Mouse (Mus musculus) sigmoid colon, adult 10 weeks (tissue): ENCODE data around the gene Zfp846. TPM values are rescaled to one million over a fixed set of nuclear protein-coding genes. Genes with fewer than 3 reads are reported as not detected.

Experiments
- polyA plus RNA-seq: library from polyadenylated mRNA; stranded (reverse); fragments of 350-450 nt; fragmentation: Illumina TruSeq; extraction: RNeasy Lipid Tissue Mini Kit (QIAGEN cat#74804); gene quantifications from one replicate; pipeline ENCODE4 v1.2.3, GENCODE M21; 2014; ENCODE audit warnings: low read depth, low replicate concordance

Zfp846 gene
- 23.9 TPM for polyA plus RNA-seq

GRCm38 (mm10) chr9:20581175-20581634, at the start of gene Zfp846:
Gene Zfp846 (plus strand): TSS chr9:20581291.

GRCm38 (mm10) chr9:20642101-20642895, 61.2 kb downstream of the Zfp846 start, which contains the start of gene Ubl5:
Gene Ubl5 (plus strand): TSS chr9:20642878.

GRCm38 (mm10) chr9:20644360-20645081, 63.4 kb downstream of the Zfp846 start, which contains the start of gene Fbxl12:
Gene Fbxl12 (minus strand): TSS chr9:20644767.

GRCm38 (mm10) chr9:20651602-20652259, 70.6 kb downstream of the Zfp846 start, which contains the start of gene Pin1:
Gene Pin1 (plus strand): TSS chr9:20652095.

Other genes with a start within 250 kb of the Zfp846 start
- not detected for gene Olfr18, start 245.2 kb upstream of the Zfp846 start, polyA plus RNA-seq
- gene Zfp560, start 196.1 kb upstream of the Zfp846 start, polyA plus RNA-seq = 26.3 TPM
- gene Zfp26, start 121.1 kb upstream of the Zfp846 start, polyA plus RNA-seq = 36.7 TPM
- gene Zfp426, start 88.5 kb upstream of the Zfp846 start, polyA plus RNA-seq = 48.6 TPM
- gene Zfp266, start 59.9 kb upstream of the Zfp846 start, polyA plus RNA-seq = 59.3 TPM
- 57.3 TPM for gene Ubl5, start 61.6 kb downstream of the Zfp846 start, polyA plus RNA-seq
- 7.3 TPM for gene Fbxl12, start 63.5 kb downstream of the Zfp846 start, polyA plus RNA-seq
- 0.85 TPM for gene Pin1, start 70.8 kb downstream of the Zfp846 start, polyA plus RNA-seq
- 0.79 TPM for gene Olfm2, start 165.1 kb downstream of the Zfp846 start, polyA plus RNA-seq
- gene Col5a3, start 233.8 kb downstream of the Zfp846 start, polyA plus RNA-seq = 0.38 TPM
- not detected for gene Rdh8, start 237.2 kb downstream of the Zfp846 start, polyA plus RNA-seq